Mouse (Mus musculus) lung, embryonic 14.5 days (tissue): ENCODE results near the gene Klf3. TPM values are rescaled to one million over a fixed set of nuclear protein-coding genes. Genes with fewer than 3 reads are reported as not detected.
A peak's percentile ranks its signal among the peaks of the same experiment; 100 is the strongest.

Source experiments
- ATAC-seq: fragments of 200-750 bp; cut with Nextera tagmentation; 2 replicates; pipeline ENCODE4 v1.8.0; 2017; ENCODE audit warnings: mild to moderate bottlenecking, moderate TSS enrichment, moderate library complexity; ENCODE audit not compliant: insufficient read depth
- DNase-seq: peaks from one replicate; pipeline ENCODE4 v3.0.0-alpha.2; 2015
- H3K27ac ChIP-seq: fragments of 300-500 bp; sonication (generic); 2 replicates; pipeline ENCODE4 v1.5.1; 2014; ENCODE audit warnings: low read depth, mild to moderate bottlenecking, moderate library complexity
- H3K27me3 ChIP-seq: fragments of 300-500 bp; sonication (generic); 2 replicates; pipeline ENCODE4 v1.6.1; 2014; ENCODE audit warnings: low read length, control low read depth; ENCODE audit not compliant: insufficient read depth
- H3K36me3 ChIP-seq: fragments of 300-500 bp; sonication (generic); 2 replicates; pipeline ENCODE4 v1.6.1; 2014; ENCODE audit warnings: control low read depth; ENCODE audit not compliant: insufficient read depth
- H3K4me1 ChIP-seq: fragments of 300-500 bp; sonication (generic); 2 replicates; pipeline ENCODE4 v1.6.1; 2014; ENCODE audit warnings: antibody characterized with exemption, control low read depth; ENCODE audit not compliant: insufficient read depth
- H3K4me2 ChIP-seq: fragments of 300-500 bp; sonication (generic); 2 replicates; pipeline ENCODE4 v1.6.1; 2014; ENCODE audit warnings: mild to moderate bottlenecking
- H3K4me3 ChIP-seq: fragments of 300-500 bp; sonication (generic); 2 replicates; pipeline ENCODE4 v1.5.1; 2014; ENCODE audit warnings: low read depth, low read length
- H3K9ac ChIP-seq: fragments of 300-500 bp; sonication (generic); 2 replicates; pipeline ENCODE4 v1.6.1; 2014
- H3K9me3 ChIP-seq: fragments of 300-500 bp; sonication (generic); 2 replicates; pipeline ENCODE4 v1.6.1; 2016; ENCODE audit warnings: low read depth, low read length, control low read depth
- CTCF ChIP-seq: IDR thresholded peaks from 2 replicates; pipeline ENCODE4 v1.5.1; 2016; ENCODE audit warnings: antibody characterized with exemption, low read depth
- WGBS: fragments of 180-500 bp; shearing (Covaris S2); extraction: QIAGEN DNeasy Blood & Tissue Kit; methylation state at CpG from one replicate; pipeline ENCODE4 v1.1.7; 2014; 5-methylcytosine and 5-hydroxymethylcytosine counted together
- polyA plus RNA-seq: library from polyadenylated mRNA; unstranded; fragments of >200 nt; fragmentation: Nextera tagmentation; extraction: Ambion mirVana; gene quantifications from 2 replicates; pipeline ENCODE4 v1.2.1, GENCODE M21; 2014

The Klf3 gene
- polyA plus RNA-seq, 1 experiment from 2014 or later: 69.3 TPM

GRCm38 (mm10) chr5:64834213-64834612 is 31.0 kb downstream of the Klf3 start:
- ATAC-seq: no peak
- H3K4me1 ChIP-seq: peaks cover 2% of the 10 kb centered on the region; the same call in 1 of the 2 replicates
- H3K4me2 ChIP-seq: no peak overlapping the region
- no peaks in the 10 kb centered on the region for H3K9me3 ChIP-seq
- no peak overlapping the region for H3K4me3 ChIP-seq
- TF ChIP-seq CTCF: no peak
- H3K27me3 ChIP-seq: no peaks in the 10 kb centered on the region
- H3K36me3 ChIP-seq: peaks cover 28% of the 10 kb centered on the region
- 32% methylated on average over 1 of the region's 1 CpGs for WGBS
- DNase-seq: no peak
- H3K27ac ChIP-seq: no peak overlapping the region
- H3K9ac ChIP-seq: no peak overlapping the region

- H3K4me1 ChIP-seq: peaks cover 10% of the 10 kb centered on the region; the same call in 1 of the 2 replicates
- 74% methylated on average over 4 of the region's 4 CpGs for WGBS
- no peaks in the 10 kb centered on the region for H3K27me3 ChIP-seq
Observed at GRCm38 (mm10) chr5:64835295-64835694, 32.1 kb downstream of the Klf3 start.

GRCm38 (mm10) chr5:64839016-64839599 is 35.9 kb downstream of the Klf3 start:
- 0 out of 2 replicates have a peak, but pooled peaks cover 7% of the 10 kb centered on the region for H3K9me3 ChIP-seq
- ATAC-seq (no peak), DNase-seq (peak; percentile 68)
- TF ChIP-seq CTCF: no peak
- no peak overlapping the region for H3K4me2 ChIP-seq
- H3K4me3 ChIP-seq: no peak overlapping the region
- peaks cover 14% of the 10 kb centered on the region; the same call in 1 of the 2 replicates for H3K4me1 ChIP-seq
- no peaks in the 10 kb centered on the region for H3K27me3 ChIP-seq
- H3K36me3 ChIP-seq: no peaks in the 10 kb centered on the region
- peak overlapping the region; percentile 43; the same call in 1 of the 2 replicates for H3K27ac ChIP-seq
- H3K9ac ChIP-seq: no peak overlapping the region
- WGBS: 31% methylated on average over 6 of the region's 6 CpGs

More at GRCm38 (mm10) chr5:64835295-64835694, 32.1 kb downstream of the Klf3 start:
- Histone ChIP-seq H3K36me3 (peaks cover 18% of the 10 kb centered on the region; the same call in 1 of the 2 replicates), H3K27ac (no peak overlapping the region), H3K4me3 (no peak overlapping the region), H3K9ac (no peak overlapping the region), H3K4me2 (no peak overlapping the region), H3K9me3 (no peaks in the 10 kb centered on the region)
- no peak for TF ChIP-seq CTCF
- no peak for ATAC-seq
- DNase-seq: no peak

GRCm38 (mm10) chr5:64840087-64840486 is 36.9 kb downstream of the Klf3 start:
- Histone ChIP-seq H3K27ac (peak overlapping the region; percentile 73; the same call in 1 of the 2 replicates), H3K27me3 (no peaks in the 10 kb centered on the region), H3K9me3 (0 out of 2 replicates have a peak, but pooled peaks cover 9% of the 10 kb centered on the region), H3K9ac (no peak overlapping the region), H3K4me1 (peaks cover 14% of the 10 kb centered on the region; the same call in 1 of the 2 replicates), H3K4me2 (no peak overlapping the region), H3K4me3 (no peak overlapping the region), H3K36me3 (no peaks in the 10 kb centered on the region)
- DNase-seq (peak; percentile 94), ATAC-seq (peak; percentile 98)
- no peak for TF ChIP-seq CTCF
- 10% methylated on average over 1 of the region's 1 CpGs for WGBS

- no peaks in the 10 kb centered on the region for H3K27me3 ChIP-seq
- H3K4me2 ChIP-seq: no peak overlapping the region
- no peak for TF ChIP-seq CTCF
- no peak overlapping the region for H3K4me3 ChIP-seq
- 84% methylated on average over 3 of the region's 3 CpGs for WGBS
- no peak overlapping the region for H3K9ac ChIP-seq
- no peak overlapping the region for H3K27ac ChIP-seq
- peaks cover 8% of the 10 kb centered on the region; the same call in 1 of the 2 replicates for H3K4me1 ChIP-seq
- H3K36me3 ChIP-seq: no peaks in the 10 kb centered on the region
- 0 out of 2 replicates have a peak, but pooled peaks cover 9% of the 10 kb centered on the region for H3K9me3 ChIP-seq
- ATAC-seq (no peak), DNase-seq (no peak)
Observed at GRCm38 (mm10) chr5:64844622-64845021, 41.4 kb downstream of the Klf3 start.

GRCm38 (mm10) chr5:64847305-64847704 is 44.1 kb downstream of the Klf3 start:
- no peak overlapping the region for H3K4me3 ChIP-seq
- DNase-seq: no peak
- H3K4me1 ChIP-seq: no peaks in the 10 kb centered on the region
- H3K36me3 ChIP-seq: no peaks in the 10 kb centered on the region
- H3K9ac ChIP-seq: no peak overlapping the region
- ATAC-seq: no peak
- WGBS: 68% methylated on average over 2 of the region's 2 CpGs
- 0 out of 2 replicates have a peak, but pooled peaks cover 9% of the 10 kb centered on the region for H3K9me3 ChIP-seq
- H3K27me3 ChIP-seq: no peaks in the 10 kb centered on the region
- no peak overlapping the region for H3K27ac ChIP-seq
- TF ChIP-seq CTCF: no peak
- H3K4me2 ChIP-seq: no peak overlapping the region

GRCm38 (mm10) chr5:64849892-64850291 is 46.7 kb downstream of the Klf3 start:
- WGBS: 41% methylated on average over 7 of the region's 7 CpGs

More at GRCm38 (mm10) chr5:64849892-64850291, 46.7 kb downstream of the Klf3 start:
- Histone ChIP-seq H3K9ac (no peak overlapping the region), H3K36me3 (no peaks in the 10 kb centered on the region), H3K9me3 (peaks cover 2% of the 10 kb centered on the region), H3K4me1 (0 out of 2 replicates have a peak, but pooled peaks cover 4% of the 10 kb centered on the region), H3K27ac (no peak overlapping the region), H3K27me3 (no peaks in the 10 kb centered on the region), H3K4me2 (no peak overlapping the region), H3K4me3 (no peak overlapping the region)
- DNase-seq (no peak), ATAC-seq (no peak)
- TF ChIP-seq CTCF: no peak
